Mouse (Mus musculus): ENCODE measurements around the gene Gatad2b.
"Not testable (repeated sequence)": the region's sequence is repeated elsewhere in the genome, so short reads cannot be mapped to it uniquely, and the experiment has no call there.

Gene Gatad2b

DNA sequence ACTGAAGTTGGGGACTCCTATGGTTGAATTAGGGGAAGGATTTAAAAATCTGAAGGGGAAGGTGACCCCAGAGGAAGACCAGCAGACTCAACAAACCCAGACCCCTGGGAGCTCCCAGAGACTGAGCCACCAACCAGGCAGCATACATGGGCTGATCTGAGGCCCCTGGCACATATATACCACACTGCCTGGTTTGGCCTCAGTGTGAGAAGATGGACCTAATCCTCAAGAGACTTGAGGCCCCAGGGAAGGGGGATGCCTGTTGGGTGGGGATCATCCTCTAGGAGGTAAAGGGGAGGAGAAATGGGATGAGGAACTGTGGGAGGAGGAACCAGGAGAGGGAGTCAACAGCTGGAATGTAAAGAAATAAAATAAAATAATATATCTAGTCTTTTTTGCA lies 21.3 kb downstream of the Gatad2b start:
- DNase-seq = no peak

DNA sequence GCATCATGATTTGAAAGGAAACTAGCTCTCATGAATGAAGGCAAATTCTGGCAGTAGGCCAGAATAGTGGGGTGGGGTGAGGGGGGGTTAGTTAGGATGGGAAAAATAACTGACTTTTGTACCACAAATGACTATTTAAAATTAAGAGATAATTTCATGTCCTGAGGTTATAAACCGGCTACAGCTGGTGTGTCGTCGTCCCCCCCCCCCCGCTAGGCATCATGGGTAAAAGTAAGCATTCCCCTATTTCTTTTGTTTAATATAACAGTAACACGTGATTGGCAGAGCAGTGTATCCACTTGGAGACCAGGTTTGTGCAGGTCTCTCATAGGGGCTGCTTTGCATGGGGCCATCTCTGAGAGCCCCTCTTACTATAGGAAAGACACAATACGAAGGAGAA lies 29.3 kb downstream of the Gatad2b start:
- DNase-seq = peak; percentile 10 to 11

DNA sequence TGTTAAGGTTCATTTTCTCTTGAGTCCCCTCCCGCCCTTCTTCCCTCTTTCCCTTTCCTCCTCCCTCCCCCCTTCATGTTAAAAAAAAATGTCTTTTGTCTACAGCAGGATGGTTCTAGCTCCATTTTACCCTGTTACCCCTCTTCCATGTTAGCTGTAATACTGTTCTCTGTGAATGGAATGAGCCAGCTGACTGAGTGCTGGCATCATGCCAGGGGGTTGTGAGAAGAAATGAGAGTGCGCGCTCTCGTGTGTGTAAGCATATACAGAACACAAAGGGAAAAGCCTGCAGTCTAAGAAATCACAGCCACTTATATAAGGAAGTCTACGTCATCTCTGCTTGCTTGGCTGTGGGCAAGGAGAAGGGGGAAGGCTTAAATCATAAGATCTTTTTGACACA lies 30.1 kb downstream of the Gatad2b start:
- DNase-seq = peak; percentile 84 to 88

DNA sequence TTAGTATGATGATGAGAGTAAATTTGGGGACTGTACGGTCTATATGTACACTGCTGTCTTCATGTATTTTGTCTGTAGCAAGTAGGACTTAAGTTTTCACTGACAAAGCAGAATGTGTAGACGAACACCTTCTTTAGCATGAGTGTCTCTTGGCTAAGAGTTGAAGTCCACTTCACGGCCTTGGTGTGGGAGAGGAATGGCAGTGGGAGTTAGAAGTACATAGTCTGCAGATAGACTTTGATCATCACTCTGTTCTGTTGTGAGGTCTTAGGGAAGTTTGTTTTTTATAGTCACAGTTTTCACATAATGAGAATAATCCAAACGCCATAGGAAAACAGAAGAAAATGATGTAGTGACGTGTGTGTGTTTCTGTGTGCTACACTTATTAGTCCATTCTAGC lies 39.5 kb downstream of the Gatad2b start:
- no peak for DNase-seq

DNA sequence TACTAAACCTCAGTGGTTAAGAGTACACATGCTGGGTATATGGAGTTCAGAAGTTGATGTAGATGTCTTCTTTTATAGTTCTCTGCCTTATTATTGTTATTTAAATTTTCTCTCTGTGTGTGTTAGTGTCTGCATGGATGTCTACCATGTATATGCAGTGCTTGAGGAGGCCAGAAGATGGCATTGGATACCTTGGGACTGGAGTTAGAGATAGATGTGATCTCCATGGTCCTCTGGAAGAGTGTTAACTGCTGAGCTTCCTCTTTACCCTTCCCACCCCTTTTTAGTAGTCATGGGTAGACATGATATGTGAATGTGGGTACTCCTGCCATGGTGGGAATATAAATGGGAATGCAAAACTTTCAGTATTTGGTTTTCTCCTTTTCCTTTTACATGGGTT lies 42.5 kb downstream of the Gatad2b start:
- no peak for DNase-seq

DNA sequence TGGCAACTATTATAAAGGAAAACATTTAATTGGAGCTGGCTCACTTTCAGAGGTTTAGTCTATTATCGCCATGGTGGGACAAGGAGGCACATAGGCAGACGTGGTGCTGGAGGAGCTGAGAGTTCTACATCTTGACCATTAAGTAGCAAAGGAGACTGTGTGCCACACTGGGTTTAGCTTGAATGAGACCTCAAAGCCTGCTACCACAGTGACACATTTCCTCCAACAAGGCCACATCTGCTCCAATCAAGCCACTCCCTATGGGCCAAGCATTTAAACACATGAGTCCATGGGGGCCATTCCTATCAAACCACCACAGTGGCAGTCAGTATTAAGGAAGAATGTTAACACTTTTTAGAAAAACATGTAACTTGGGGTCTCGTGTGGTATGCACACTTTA lies 45.2 kb downstream of the Gatad2b start:
- DNase-seq = no peak

DNA sequence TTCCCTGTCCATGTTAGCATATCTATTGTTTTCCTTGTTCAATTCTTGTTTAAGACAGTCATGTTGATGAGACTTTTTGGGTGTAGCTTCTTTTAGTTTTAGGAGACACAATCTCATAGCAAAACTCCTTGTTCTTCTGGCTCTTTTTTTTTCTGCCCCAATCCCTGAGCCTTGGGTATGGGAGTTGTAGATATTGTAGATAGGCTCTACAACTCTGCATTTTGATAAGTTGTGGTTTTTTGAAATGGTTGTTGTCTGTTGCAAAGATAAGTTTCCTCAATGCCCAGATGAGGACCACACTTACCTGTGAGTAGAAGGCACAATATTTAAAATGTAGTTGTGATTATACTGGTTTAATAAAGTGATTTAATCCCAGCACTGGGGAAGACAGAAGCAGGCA lies 47.2 kb downstream of the Gatad2b start:
- no peak for DNase-seq

DNA sequence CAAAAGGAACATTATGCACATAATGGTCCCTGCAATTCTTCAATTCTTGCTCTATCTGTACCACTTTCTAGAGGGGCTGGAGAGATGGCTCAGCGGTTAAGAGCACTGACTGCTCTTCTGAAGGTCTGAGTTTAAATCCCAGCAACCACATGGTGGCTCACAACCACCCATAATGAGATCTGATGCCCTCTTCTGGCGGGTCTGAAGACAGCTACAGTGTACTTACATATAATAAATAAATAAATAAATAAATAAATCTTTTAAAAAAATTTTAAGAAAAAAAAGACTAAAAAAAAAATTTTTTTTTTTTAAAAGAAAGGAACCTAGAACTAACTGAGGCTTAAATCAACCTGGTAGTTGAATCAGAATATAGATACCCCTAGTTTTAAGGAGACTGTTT lies 49.9 kb downstream of the Gatad2b start:
- not testable (repeated sequence) for DNase-seq

DNA sequence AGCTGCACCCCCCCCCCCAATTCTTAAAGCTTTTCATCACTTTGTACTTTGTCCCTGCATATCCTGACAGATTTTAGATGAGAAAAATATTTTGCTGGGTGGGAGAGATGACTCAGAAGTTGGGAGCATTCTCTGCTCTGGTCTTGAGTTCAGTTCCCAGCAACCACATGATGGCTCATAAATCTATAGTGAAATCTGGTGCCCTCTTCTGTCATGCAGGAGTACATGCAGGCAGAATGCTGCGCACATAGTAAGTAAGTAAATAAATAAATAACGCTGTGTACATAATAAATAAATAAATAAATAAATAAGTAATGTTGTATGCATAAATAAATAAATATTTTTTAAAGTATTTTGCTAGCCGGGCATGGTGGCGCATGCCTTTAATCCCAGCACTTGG lies 54.9 kb downstream of the Gatad2b start:
- DNase-seq = no peak

DNA sequence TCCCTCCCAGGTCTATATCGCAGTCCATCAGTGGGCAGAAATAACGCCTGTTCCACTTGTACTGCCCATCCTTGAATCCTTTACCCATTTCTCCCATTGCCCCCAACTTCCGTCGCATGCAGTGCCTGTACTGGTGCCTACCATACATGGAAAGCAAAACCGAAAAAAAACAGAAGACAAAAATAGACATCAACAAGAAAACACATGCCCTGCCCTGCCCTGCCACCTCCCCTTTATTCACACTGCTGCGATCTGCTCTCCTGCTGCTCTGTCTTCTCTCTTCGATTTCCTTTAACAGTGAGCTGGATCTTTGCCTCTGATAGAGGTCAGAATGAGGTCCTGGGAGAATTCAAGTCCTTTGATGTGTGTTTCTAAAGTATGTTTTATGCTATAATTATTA lies 65.0 kb downstream of the Gatad2b start:
- no peak for DNase-seq

DNA sequence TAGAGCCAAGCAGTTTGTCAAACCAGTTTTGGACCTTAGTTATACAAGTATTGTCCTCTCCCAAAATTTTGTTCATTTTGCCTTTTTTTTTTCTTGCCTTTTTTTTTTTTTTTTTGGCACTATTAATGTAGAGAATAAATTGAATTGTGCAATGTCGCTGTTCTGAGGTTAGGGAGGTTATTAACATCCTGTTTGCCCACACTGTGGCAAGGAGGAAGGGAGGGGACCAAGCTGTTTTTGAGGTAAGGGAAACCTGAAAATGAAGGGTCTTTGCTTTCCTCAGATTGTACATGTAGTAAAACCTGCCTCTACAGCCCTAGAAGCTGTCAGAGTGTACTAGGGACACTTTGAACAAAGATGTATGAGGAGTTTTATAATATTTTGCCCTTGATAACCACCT lies 66.3 kb downstream of the Gatad2b start:
- no peak for DNase-seq

DNA sequence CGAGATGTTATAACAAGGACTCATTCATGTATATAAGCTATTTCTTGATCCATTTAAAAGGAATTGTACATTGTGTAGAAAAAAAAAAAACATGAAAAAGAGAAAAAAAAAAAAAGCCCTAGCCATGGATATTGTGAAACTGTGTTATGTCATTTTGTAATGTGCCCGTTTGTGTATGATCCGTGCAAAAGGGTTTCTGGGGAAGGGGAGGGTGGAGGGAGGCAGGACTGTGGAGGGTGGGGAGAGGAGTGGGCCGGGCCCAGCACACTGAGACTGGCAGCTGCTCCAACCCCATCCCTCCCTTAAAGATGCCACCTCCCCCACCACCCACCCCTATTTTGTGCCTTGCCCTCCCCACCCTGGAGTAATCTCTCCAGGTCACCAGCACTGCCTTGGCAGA lies 68.5 kb downstream of the Gatad2b start:
- no peak for DNase-seq

DNA sequence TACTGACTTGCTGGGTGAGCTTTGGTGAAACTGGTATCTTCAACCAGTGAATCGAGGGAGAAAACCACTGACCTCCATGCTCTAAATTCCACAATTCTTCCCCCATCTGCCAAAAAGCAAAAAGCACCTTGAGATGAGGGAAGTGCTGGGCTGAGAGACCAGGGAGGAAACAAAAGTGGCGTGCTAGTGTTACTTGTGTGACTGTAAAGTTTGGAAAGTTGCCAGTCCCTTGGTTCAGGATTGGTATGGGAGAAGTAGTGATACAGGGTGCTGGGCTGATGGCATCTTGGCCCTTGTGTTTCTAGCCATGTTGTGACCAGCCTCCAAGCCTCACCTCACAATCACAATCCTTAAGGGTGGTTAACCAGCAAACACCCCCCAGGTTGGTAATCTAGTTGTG lies 69.4 kb downstream of the Gatad2b start:
- DNase-seq = no peak

DNA sequence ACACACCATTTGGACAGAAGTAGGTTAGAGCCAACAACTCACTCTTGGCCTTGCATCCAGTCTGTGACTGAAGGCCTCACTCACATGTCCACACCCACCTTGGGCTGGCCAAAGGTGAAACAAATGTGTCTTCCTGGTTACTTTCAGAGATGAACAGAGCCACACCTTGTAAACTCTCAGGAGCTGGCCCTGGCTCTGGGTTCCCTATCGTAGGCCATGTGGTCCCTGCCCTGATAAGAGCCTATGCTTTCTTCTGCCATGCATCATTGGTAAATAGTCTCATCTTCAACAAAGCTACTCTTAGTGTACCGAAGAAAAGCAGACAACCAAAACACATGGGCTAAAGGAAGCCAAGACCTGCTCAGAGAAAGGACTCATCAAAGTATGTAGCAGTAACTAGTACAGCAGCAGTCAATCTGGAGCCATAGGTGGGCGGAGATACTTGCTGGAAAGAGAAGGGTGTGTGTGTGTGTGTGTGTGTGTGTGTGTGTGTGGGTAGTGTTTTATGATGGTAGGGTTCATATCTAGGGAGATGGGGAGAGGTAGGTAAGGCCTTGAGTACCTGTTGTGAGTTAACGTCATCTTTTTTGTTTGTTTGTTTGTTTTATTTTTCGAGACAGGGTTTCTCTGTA lies 74.1 kb downstream of the Gatad2b start:
- DNase-seq = no peak

DNA sequence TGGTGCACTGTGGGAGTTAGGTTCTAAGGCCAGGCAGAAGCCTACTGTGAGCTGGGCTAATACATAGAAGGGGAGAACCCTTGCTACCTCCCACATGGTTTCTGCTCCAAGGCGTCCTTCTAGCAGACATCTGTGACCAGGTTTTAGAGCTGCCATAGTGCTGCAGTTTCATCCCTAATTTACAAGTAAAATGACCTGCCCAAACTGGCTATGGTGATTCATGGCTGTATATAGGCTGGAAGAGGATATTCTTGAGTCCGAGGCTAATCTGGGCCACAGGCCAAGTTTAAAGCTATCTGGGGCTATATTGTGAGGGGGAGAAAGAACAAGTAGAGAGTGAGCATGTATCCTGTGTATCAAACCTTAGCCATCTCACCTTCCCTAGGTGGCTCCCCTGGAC lies 76.1 kb downstream of the Gatad2b start:
- no peak for DNase-seq

DNA sequence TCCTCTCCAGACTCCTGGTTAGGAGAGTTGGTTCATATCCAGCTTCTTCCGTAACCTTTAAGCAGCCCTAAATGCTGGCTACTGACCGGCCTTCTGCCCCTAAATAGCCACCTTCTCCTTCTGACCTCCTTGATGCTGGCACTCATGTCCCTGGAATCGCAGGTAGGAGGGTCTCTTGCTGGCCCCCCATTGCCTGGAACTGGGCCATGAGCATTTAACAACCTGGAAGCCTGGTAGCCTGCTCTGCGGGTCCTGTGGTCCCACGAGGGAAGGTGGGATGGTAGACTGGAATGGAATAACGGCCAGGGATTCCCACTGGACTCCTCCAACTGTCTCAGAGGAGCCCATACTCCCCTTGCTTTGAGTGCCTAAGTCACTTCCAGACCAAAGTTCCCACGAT lies 78.9 kb downstream of the Gatad2b start:
- no peak for DNase-seq

DNA sequence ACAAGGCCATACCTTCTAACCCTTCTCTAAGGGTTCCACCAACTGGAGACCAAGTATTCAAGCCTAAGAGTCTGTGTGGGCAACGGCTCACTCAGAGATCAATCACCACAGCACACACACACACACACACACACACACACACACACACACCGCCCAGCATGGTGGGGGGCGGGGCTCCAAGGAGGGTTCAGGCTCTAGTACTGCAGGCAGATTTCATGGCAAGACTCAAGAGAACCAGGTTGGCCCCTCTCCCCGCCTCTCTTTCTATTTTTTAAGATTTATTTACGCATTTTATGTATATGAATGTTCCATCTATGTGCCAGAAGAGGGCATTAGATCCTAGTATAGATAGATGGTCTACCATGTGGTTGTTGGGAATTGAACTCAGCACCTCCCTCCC lies 79.8 kb downstream of the Gatad2b start:
- no peak for DNase-seq

DNA sequence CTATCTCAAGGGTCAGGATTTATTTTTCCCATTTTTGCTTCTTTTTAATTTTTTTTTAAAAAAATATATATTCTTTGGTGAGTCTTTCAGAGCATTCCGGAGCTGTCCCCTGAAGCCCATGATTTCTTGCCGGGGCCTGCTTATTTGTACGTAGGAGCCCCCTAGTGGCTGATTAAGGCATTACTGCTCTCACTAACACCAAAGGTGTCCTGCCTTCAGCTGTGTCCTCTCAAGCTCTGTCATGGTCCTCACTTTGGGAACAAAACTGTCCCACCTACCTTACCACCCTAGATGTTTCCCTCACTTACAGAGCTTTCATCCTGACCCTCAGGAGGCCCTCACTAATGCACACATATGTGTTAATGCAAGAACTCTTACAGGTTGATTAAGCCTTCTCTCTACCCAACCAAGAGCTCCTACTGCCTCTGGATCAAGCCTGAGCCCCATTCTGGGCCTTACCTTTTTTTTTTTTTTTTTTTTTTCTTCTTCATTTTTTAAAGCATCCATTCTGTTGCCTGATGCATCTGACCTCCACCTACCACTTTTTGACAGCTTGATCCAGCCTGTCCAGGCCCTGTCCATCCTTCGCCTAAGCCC lies 80.6 kb downstream of the Gatad2b start:
- peak; percentile 80 to 86 for DNase-seq

DNA sequence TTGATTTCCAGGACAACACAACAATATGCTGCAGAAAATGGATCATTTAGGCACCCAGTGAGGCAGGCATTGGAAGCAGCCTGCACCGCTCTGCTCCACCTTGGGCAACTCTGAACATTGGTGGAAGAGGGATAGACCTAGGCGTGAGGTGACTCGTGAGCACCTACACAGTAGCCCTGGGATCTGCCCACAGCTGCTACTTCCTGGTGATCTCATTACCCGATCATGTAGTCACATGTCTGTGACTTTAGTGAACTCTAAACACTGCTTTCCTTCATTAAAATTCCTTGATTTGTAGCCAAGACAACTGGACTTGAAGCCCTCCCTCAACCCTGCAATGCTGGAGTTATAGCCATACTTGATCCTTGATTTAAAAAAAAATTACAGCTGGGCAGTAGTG lies 81.4 kb downstream of the Gatad2b start:
- no peak for DNase-seq

DNA sequence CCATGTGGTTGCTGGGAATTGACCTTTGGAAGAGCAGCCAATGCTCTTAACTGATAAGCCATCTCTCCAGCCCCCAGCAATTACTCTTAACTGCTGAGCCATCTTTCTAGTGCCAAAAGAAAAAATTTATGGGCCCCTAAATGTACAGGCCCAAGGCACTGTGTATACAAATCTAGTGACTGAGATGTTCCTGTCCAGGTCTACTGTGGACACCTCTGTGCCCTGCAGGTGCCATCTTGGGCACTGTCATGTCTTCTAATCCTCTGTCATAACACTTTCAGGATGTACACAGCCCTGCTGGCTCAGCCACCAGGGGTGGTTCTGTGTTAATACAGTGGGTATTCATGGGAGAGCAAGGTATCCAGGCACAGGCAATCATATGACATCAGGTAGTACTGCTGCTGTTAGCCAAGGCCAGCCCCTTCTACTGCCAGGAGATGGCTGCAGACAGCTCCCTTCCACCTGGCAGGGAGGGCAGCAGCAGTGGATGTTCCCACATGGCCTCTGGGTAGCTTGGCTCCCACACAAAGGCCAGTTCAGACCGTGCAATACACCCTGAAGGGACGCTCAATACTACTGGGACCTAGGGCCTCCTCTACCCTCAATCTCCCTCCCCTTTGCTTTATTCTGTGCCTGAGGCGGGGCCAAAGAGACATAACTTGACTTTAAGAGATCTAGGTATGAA lies 82.7 kb downstream of the Gatad2b start:
- no peak for DNase-seq

DNA sequence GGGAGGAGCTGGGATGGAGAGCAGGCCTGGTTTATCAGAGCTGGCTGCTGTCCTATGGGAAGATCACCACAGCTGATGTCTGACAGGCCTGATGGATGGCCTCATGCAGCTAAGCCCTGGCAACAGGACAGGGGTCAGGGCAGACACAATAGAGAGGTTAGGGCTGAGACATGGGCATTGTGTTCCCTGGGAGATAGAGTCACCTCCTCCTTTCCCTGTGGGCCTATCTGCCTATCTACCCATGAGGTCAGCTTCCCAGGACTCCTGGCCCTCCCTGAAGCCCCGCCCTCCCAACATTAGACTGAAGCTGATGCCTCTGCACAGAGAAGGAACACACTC lies 83.2 kb downstream of the Gatad2b start:
- no peak for DNase-seq

DNA sequence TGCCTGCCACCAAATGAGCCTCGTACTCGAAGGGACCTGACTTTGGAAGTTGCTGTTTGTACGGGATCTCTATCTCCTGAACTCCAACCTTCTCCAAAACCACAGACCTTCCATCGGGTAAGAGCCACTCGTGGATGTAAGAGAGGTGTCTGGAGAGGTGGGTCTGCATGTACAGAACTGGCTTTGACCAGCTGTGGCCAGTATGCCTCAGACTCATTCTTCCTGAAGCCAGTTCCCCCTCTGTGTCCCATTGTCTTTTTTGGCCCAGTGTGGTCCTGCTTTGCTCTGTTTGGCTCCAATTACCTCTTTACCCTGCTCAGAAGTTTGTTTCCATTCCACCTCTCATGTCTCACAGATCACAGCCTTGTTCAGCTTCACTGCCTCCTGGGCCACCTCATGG lies 85.5 kb downstream of the Gatad2b start:
- DNase-seq = no peak

DNA sequence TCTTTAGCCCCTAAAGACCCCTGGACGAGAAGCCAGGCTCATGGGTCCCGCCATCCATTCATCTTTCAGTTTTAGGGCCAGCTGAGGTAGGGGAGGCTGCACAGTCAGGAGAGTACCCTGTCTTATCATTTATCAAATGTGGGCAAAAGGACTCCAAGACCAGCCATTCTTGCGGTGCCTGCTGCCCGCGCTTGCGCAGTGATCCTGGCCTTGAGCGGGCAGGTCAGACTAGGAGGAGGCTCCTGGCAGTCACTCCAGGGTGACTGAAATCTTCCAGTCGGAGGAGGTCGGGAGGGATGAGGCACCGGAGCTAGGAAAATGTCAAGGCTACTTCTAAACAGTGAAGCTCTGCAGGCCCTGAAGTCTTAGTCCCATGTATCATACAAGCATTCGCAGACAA lies 88.7 kb downstream of the Gatad2b start:
- no peak for DNase-seq

DNA sequence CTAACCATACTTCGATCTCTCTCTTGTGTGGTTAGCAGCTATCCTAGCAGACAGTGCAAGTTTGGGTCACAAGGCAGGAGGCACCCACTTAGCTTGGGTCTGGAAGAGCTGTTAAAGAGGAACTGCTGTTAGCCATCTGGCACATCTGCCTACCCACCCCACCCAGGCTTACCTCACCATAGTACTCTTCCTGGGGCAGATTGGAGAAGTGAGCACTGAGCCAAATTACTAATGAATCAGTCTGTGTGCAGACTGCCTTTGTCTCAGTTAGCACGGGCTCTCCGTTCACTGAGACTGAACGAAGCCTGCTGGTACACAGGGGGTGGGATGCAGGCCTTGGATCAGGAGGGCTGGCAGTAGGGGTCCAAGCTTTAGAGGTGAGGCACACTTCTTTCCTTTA lies 90.7 kb downstream of the Gatad2b start:
- no peak for DNase-seq

DNA sequence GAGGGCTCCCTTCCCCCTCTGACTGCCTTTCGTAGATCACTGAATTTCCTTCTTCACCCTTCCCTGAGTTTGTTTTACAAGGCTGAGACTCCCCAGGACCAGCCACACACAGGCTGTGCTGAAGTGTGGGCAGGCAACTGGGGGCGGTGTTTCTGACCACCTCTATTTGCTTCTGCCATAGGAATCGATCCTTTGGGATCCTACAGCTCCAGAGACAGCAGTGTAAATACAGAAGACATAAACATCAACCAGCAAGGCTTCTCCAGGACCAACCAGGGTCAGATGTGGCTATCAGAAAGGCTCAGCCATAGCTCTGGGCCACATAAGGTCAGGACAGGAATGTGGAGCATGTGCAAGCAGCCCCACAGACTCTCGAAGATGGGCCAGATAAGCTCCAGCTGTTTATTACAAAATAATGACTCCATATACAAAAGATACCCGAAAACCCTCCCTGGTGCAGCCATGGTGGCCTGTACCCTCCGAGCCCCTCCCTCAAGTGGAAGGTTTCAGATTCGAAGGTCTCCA lies 91.9 kb downstream of the Gatad2b start:
- peak; percentile 43 to 58 for DNase-seq
